Mouse (Mus musculus) limb, embryonic 15.5 days (tissue): ENCODE measurements around the gene Lcat. TPM values are rescaled to one million over a fixed set of nuclear protein-coding genes. Genes with fewer than 3 reads are reported as not detected.

Experiments used
- ATAC-seq: fragments of 200-750 bp; cut with Nextera tagmentation; 2 replicates; pipeline ENCODE4 v1.8.0; 2017; ENCODE audit warnings: low read depth, moderate TSS enrichment; ENCODE audit not compliant: insufficient number of reproducible peaks, low FRiP score, low TSS enrichment
- H3K27ac ChIP-seq: fragments of 300-500 bp; sonication (generic); 2 replicates; pipeline ENCODE4 v1.5.1; 2015; ENCODE audit warnings: moderate library complexity, mild to moderate bottlenecking, inconsistent platforms
- H3K27me3 ChIP-seq: fragments of 300-500 bp; sonication (generic); 2 replicates; pipeline ENCODE4 v1.6.1; 2015; ENCODE audit warnings: inconsistent platforms
- H3K36me3 ChIP-seq: fragments of 300-500 bp; sonication (generic); 2 replicates; pipeline ENCODE4 v1.6.1; 2015; ENCODE audit warnings: inconsistent platforms
- H3K4me1 ChIP-seq: fragments of 300-500 bp; sonication (generic); 2 replicates; pipeline ENCODE4 v1.6.1; 2015; ENCODE audit warnings: inconsistent platforms
- H3K4me2 ChIP-seq: fragments of 300-500 bp; sonication (generic); 2 replicates; pipeline ENCODE4 v1.6.1; 2015; ENCODE audit warnings: mild to moderate bottlenecking, inconsistent platforms
- H3K4me3 ChIP-seq: fragments of 300-500 bp; sonication (generic); 2 replicates; pipeline ENCODE4 v1.5.1; 2015; ENCODE audit warnings: mild to moderate bottlenecking, inconsistent platforms
- H3K9ac ChIP-seq: fragments of 300-500 bp; sonication (generic); 2 replicates; pipeline ENCODE4 v1.6.1; 2015; ENCODE audit warnings: inconsistent platforms
- H3K9me3 ChIP-seq: fragments of 300-500 bp; sonication (generic); 2 replicates; pipeline ENCODE4 v1.6.1; 2016; ENCODE audit warnings: inconsistent platforms
- WGBS: fragments of 180-500 bp; shearing (Covaris S2); methylation state at CpG from one replicate; pipeline ENCODE4 v1.1.7; 2015; 5-methylcytosine and 5-hydroxymethylcytosine counted together
- microRNA-seq: library from miRNA; unstranded; fragments of <30 nt; microRNA quantifications from one replicate; pipeline ENCODE4, GENCODE M21; 2016
- polyA plus RNA-seq: library from polyadenylated mRNA; unstranded; fragments of >200 nt; fragmentation: Nextera tagmentation; extraction: Ambion mirVana; gene quantifications from 2 replicates; pipeline ENCODE4 v1.2.1, GENCODE M21; 2015

The Lcat gene
- polyA plus RNA-seq, 1 experiment from 2014 or later = 3.2 TPM

DNA sequence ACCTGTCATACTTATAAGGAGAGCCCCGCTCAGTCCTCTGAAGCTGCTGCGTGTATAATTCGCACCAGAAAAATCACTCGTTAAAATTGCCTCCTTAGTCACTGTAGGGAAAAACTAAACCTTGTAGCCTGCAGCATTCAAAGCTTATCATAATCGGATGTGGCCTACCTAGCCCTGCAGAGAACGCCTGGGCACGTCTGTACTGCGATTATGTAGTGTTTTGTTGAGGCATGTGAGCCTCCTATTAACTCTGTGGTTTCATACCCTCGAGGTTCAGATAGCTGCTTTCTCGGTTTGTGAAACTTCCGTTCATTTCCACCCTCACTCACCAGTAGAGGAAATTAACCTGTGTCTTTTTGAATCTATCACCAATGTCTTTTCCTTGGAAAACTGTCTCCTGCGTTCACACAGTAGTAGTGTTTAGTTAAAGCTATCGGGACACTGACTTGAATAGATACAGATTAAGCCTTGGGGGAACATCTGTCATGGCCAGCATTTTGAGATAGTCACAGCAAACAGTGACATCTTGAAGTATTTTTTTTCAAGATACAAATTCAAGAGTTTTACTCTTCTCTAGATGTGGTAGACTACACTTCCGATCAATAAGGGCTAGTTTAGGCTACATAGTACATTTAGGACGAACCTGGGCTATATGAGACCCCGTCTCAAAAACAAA lies 42.1 kb downstream of the Lcat start:
- Histone ChIP-seq H3K9ac (peak overlapping the region; percentile 100), H3K4me2 (peak overlapping the region; percentile 62), H3K4me1 (peaks cover 11% of the 10 kb centered on the region), H3K9me3 (no peaks in the 10 kb centered on the region), H3K27ac (peak overlapping the region; percentile 94), H3K36me3 (0 out of 2 replicates have a peak, but pooled peaks cover 6% of the 10 kb centered on the region), H3K4me3 (peak overlapping the region; percentile 95), H3K27me3 (no peaks in the 10 kb centered on the region)
- 29% methylated on average over 16 of the region's 16 CpGs for WGBS
- ATAC-seq = no peak

DNA sequence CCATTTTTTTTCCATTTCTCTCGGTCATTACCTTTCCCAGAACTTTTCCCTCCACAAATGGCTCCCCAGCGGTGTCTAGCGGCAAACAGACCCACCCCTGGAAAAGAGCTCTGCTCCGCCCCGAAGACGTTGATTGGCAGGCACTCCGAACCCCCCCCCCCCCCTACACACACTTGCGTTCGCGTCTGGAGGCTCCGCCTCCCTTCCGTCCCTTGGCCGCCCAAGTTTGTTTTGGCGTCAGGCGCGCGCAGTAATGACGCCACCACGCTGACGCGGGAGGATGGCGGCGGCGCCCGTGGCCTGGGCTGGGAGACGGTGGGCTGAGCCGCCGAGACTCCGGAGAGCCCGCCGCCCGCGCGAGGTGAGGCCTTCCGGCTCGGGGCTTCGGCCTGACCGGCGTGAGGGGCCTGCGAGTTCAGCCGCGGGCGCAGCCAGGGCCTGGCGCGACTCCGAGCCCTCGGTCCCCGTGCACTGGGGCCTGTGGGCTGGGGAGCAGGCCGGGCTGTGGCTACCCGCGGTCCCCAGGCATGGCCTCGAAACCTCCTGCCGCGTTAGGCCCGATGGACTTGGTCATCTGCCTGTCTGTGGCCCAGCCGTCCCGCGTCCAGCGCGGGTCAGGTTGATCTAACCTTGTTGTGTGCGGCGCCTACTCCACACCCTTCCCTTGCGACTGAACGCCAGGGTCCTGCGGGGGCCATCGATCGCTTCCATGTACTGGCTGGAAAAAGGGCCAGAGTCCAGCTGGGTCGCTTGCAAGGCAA lies 42.8 kb downstream of the Lcat start, which contains the start of gene Pskh1:
Pskh1 (plus strand) TSS at position 262 of the 761 bp plus-strand sequence.
- Histone ChIP-seq H3K4me1 (peaks cover 11% of the 10 kb centered on the region), H3K36me3 (peaks cover 9% of the 10 kb centered on the region; the same call in 1 of the 2 replicates), H3K4me3 (peak within 1 kb of the TSS; percentile 95), H3K27ac (peak within 1 kb of the TSS; percentile 94), H3K9me3 (no peaks in the 10 kb centered on the region), H3K27me3 (no peaks in the 10 kb centered on the region), H3K9ac (peak within 1 kb of the TSS; percentile 100), H3K4me2 (peak within 1 kb of the TSS; percentile 62)
- peak; percentile 88 for ATAC-seq
- WGBS = under 1% methylated on average over 68 of the region's 68 CpGs

DNA sequence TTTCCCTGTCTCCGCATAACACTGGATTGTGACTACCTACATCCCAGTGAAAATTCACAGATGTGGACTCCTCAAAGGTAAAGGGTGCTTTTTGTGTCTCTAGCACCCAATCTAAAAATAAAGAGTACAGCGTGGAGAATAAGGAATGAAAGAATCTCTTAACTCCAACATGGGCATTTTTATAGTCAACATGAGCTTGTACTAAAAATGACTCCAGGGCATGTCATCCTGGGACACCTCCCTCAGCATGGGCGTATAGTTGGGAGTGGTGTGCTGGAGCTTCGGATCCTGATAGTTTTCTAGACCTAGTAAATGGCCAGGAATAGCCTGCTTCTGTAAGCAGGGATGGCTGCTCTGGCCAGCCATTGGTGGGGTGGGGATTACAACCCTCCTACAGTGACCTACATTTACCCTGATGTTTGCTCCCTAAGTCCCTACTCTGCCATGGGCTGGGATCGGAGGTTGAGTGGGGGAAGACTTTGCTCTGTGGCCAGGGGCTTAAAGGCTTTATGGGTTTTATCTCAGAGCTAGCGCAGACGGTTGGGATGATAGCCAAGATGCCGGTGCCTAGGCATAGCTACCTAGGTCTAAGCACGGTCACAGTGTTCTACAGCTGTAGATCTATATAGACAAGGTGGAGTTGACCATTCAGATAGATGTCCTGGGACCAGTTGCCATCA lies 45.2 kb downstream of the Lcat start:
- Histone ChIP-seq H3K36me3 (peaks cover 25% of the 10 kb centered on the region), H3K9ac (no peak overlapping the region), H3K27me3 (no peaks in the 10 kb centered on the region), H3K4me3 (no peak overlapping the region), H3K9me3 (no peaks in the 10 kb centered on the region), H3K4me1 (peaks cover 16% of the 10 kb centered on the region), H3K4me2 (no peak overlapping the region), H3K27ac (no peak overlapping the region)
- no peak for ATAC-seq
- 76% methylated on average over 9 of the region's 9 CpGs for WGBS

DNA sequence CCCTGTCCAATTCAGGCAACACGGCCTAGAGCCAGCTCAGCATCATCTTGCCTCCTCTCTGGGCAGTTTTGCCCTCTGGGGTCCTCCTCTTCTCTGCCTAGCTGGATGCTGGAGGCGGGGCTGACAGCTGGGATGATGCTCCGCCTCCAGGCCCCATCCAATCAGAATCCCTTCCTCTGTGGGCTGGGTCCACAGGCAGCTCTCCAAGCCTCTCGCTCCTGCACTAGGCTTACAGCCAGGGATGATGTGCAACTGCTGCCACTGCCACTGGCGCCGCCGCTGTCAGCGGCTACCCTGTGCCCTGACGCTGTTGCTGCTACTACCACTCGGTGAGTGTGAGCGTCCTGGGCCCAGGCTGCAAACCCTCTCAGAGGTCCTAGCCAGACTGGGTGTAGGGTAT lies 49.8 kb downstream of the Lcat start, which contains the start of gene Nrn1l:
Nrn1l (plus strand) TSS at position 229 of the 400 bp plus-strand sequence.
- Histone ChIP-seq H3K27me3 (no peaks in the 10 kb centered on the region), H3K27ac (no peak within 1 kb of the TSS), H3K4me3 (no peak within 1 kb of the TSS), H3K9ac (no peak within 1 kb of the TSS), H3K9me3 (no peaks in the 10 kb centered on the region), H3K36me3 (peaks cover 70% of the 10 kb centered on the region), H3K4me1 (peaks cover 5% of the 10 kb centered on the region), H3K4me2 (peak within 1 kb of the TSS; percentile 34)
- 0 out of 2 replicates have a peak, but pooled peaks have one; percentile 47 for ATAC-seq
- WGBS = 9% methylated on average over 11 of the region's 11 CpGs

DNA sequence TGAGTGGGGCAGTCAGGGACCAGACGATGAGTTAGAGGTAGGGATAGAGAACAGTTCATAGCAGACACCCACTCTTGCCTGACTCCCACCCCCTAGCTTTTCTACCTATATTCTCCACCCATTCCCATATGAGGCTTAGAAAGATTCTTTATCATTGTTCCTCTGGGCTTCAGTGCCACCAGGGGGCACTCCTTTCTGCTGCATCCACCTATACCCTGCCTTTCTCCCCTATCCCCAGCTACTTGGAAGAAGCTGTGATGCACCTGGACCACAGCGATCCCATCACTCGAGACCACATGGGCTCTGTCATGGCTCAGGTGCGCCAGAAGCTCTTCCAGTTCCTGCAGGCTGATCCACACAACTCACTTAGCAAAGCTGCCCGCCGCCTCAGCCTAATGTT lies 50.8 kb downstream of the Lcat start:
- H3K36me3 ChIP-seq = peaks cover 79% of the 10 kb centered on the region
- no peak overlapping the region for H3K4me2 ChIP-seq
- no peak overlapping the region for H3K27ac ChIP-seq
- WGBS = 84% methylated on average over 6 of the region's 6 CpGs
- no peak overlapping the region for H3K4me3 ChIP-seq
- H3K27me3 ChIP-seq = no peaks in the 10 kb centered on the region
- no peaks in the 10 kb centered on the region for H3K9me3 ChIP-seq
- H3K9ac ChIP-seq = no peak overlapping the region
- no peak; the same call in 1 of the 2 replicates for ATAC-seq
- H3K4me1 ChIP-seq = peaks cover 5% of the 10 kb centered on the region

DNA sequence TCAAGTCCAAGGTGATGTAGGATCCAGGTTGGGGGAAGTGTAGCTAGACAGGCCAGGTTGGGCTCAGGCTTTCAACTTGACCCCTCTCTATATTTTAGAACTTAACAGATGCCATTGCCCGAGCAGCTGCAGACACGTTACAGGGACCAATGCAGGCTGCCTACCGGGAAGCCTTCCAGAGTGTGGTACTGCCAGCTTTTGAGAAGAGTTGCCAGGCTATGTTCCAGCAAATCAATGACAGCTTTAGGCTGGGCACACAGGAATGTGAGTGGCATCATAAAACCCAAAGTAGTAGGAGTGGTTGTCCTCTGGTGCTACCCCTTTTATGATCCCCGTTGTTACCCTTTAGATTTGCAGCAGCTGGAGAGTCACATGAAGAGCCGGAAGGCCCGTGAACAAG lies 52.3 kb downstream of the Lcat start:
- WGBS = 84% methylated on average over 6 of the region's 6 CpGs

DNA sequence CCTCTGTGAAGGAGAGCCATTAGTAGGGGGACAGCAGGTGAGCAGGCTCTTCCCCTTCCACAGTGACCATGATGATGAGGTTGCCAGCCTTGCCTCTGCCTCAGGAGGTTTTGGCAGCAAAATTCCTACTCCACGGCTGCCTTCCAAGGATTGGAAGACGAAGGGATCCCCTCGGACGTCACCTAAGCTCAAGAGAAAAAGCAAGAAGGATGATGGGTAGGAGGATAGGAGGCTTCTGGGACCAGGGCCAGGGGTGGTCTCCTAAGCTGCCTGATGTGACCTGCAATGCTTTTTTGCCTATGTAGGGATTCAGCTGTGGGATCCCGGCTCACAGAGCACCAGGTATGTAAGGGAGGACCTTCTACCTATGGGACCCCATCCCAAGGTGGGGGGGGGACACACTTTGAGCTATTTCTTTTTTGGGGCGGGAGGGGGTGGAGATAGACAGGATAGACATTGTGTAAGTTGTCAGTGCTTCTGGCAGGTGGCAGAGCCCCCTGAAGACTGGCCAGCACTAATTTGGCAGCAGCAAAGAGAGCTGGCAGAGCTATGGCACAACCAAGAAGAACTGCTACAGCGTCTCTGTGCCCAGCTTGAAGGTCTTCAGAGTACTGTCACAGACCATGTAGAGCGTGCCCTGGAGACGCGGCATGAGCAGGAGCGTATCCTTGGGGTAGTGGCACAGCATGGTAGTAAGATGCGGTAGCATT lies 53.3 kb downstream of the Lcat start:
- H3K4me1 ChIP-seq = peaks cover 5% of the 10 kb centered on the region
- H3K4me3 ChIP-seq = no peak overlapping the region
- H3K9ac ChIP-seq = no peak overlapping the region
- 89% methylated on average over 12 of the region's 12 CpGs for WGBS
- H3K27ac ChIP-seq = no peak overlapping the region
- no peak overlapping the region for H3K4me2 ChIP-seq
- peaks cover 96% of the 10 kb centered on the region for H3K36me3 ChIP-seq
- no peaks in the 10 kb centered on the region for H3K9me3 ChIP-seq
- ATAC-seq = no peak
- H3K27me3 ChIP-seq = no peaks in the 10 kb centered on the region

More for the DNA sequence above, 52.3 kb downstream of the Lcat start:
- no peak for ATAC-seq
- Histone ChIP-seq H3K4me1 (peaks cover 5% of the 10 kb centered on the region), H3K4me2 (no peak overlapping the region), H3K4me3 (no peak overlapping the region), H3K9ac (no peak overlapping the region), H3K27me3 (no peaks in the 10 kb centered on the region), H3K27ac (no peak overlapping the region), H3K9me3 (no peaks in the 10 kb centered on the region), H3K36me3 (peaks cover 93% of the 10 kb centered on the region)

Small RNAs within 50 kb of the gene (microRNA-seq; reads per million reads assigned to microRNA genes)
- not detected for gene Mir7074

Other genes with a start within 250 kb of the Lcat start
- 62.6 and 63.2 TPM in 2 replicates for gene Acd, start 242.3 kb downstream of the Lcat start, polyA plus RNA-seq
- 15.2 and 17.5 TPM in 2 replicates for gene Pard6a, start 242.2 kb downstream of the Lcat start, polyA plus RNA-seq
- gene 4933405L10Rik, start 235.7 kb downstream of the Lcat start, polyA plus RNA-seq = 0.12 TPM in 1 of 2 replicates, not detected in the other
- 21.7 and 23.0 TPM in 2 replicates for gene Enkd1, start 235.2 kb downstream of the Lcat start, polyA plus RNA-seq
- 20.1 and 22.1 TPM in 2 replicates for gene Gfod2, start 184.7 kb downstream of the Lcat start, polyA plus RNA-seq
- 11.1 and 11.7 TPM in 2 replicates for gene Ranbp10, start 116.0 kb downstream of the Lcat start, polyA plus RNA-seq
- 0.28 and 0.47 TPM in 2 replicates for gene Tsnaxip1, start 115.7 kb downstream of the Lcat start, polyA plus RNA-seq
- gene Cenpt, start 90.1 kb downstream of the Lcat start, polyA plus RNA-seq = 42.3 and 44.7 TPM in 2 replicates
- gene Thap11, start 88.2 kb downstream of the Lcat start, polyA plus RNA-seq = 71.2 and 73.0 TPM in 2 replicates
- 195 and 202 TPM in 2 replicates for gene Nutf2, start 82.8 kb downstream of the Lcat start, polyA plus RNA-seq
- 47.3 and 49.5 TPM in 2 replicates for gene Edc4, start 62.5 kb downstream of the Lcat start, polyA plus RNA-seq
- 0.26 and 0.41 TPM in 2 replicates for gene Nrn1l, start 49.8 kb downstream of the Lcat start, polyA plus RNA-seq
- gene Pskh1, start 42.9 kb downstream of the Lcat start, polyA plus RNA-seq = 36.1 and 38.6 TPM in 2 replicates
- gene Ctrl, start 9.5 kb downstream of the Lcat start, polyA plus RNA-seq = 0.96 and 1.1 TPM in 2 replicates
- gene Psmb10, start 4.9 kb downstream of the Lcat start, polyA plus RNA-seq = 30.0 and 30.7 TPM in 2 replicates
- gene Slc12a4, start 22.7 kb upstream of the Lcat start, polyA plus RNA-seq = 57.6 and 62.7 TPM in 2 replicates
- not detected in 2 replicates for gene Dpep3, start 36.0 kb upstream of the Lcat start, polyA plus RNA-seq
- gene Dus2, start 48.0 kb upstream of the Lcat start, polyA plus RNA-seq = 22.3 and 25.2 TPM in 2 replicates
- gene Dpep2nb, start 62.6 kb upstream of the Lcat start, polyA plus RNA-seq = not detected in 2 replicates
- 18.4 and 19.0 TPM in 2 replicates for gene Ddx28, start 68.5 kb upstream of the Lcat start, polyA plus RNA-seq
- 5.7 and 6.9 TPM in 2 replicates for gene Nfatc3, start 115.5 kb upstream of the Lcat start, polyA plus RNA-seq
- gene Esrp2, start 193.6 kb upstream of the Lcat start, polyA plus RNA-seq = 57.6 and 58.3 TPM in 2 replicates
- 17.9 and 19.9 TPM in 2 replicates for gene Pla2g15, start 207.0 kb upstream of the Lcat start, polyA plus RNA-seq
- gene Slc7a6, start 225.5 kb upstream of the Lcat start, polyA plus RNA-seq = 36.5 and 41.0 TPM in 2 replicates